Mouse (Mus musculus): Measurements from ENCODE around the gene Actr6. TPM values are rescaled to one million over a fixed set of nuclear protein-coding genes. Genes with fewer than 3 reads are reported as not detected.

Gene Actr6
- polyA plus RNA-seq, 1 experiment = 20.2 TPM

- DNase-seq (ENCODE audit: low read depth) = no peak
- TF ChIP-seq CTCF (IDR thresholded peaks at IDR 0.05; ENCODE audit: borderline replicate concordance, extremely low read depth, insufficient read depth, insufficient read length) = no peak
- TF ChIP-seq POLR2A (IDR thresholded peaks at IDR 0.05; ENCODE audit: borderline replicate concordance, extremely low read depth, insufficient read depth, insufficient read length, poor library complexity, severe bottlenecking) = no peak
These were observed 36.7 kb downstream of the Actr6 start for GRCm38 (mm10) chr10:89695194-89695911.

- TF ChIP-seq CTCF (IDR thresholded peaks at IDR 0.05; ENCODE audit: borderline replicate concordance, extremely low read depth, insufficient read depth, insufficient read length) = no peak
- no peak for TF ChIP-seq POLR2A (IDR thresholded peaks at IDR 0.05; ENCODE audit: borderline replicate concordance, extremely low read depth, insufficient read depth, insufficient read length, poor library complexity, severe bottlenecking)
- no peak for DNase-seq (ENCODE audit: low read depth)
These were observed 42.1 kb downstream of the Actr6 start for GRCm38 (mm10) chr10:89690021-89690420.

GRCm38 (mm10) chr10:89687455-89687854 is 44.6 kb downstream of the Actr6 start:
- TF ChIP-seq CTCF (IDR thresholded peaks at IDR 0.05; ENCODE audit: borderline replicate concordance, extremely low read depth, insufficient read depth, insufficient read length) (no peak), POLR2A (IDR thresholded peaks at IDR 0.05; ENCODE audit: borderline replicate concordance, extremely low read depth, insufficient read depth, insufficient read length, poor library complexity, severe bottlenecking) (no peak)
- DNase-seq (ENCODE audit: low read depth) = no peak

DNA sequence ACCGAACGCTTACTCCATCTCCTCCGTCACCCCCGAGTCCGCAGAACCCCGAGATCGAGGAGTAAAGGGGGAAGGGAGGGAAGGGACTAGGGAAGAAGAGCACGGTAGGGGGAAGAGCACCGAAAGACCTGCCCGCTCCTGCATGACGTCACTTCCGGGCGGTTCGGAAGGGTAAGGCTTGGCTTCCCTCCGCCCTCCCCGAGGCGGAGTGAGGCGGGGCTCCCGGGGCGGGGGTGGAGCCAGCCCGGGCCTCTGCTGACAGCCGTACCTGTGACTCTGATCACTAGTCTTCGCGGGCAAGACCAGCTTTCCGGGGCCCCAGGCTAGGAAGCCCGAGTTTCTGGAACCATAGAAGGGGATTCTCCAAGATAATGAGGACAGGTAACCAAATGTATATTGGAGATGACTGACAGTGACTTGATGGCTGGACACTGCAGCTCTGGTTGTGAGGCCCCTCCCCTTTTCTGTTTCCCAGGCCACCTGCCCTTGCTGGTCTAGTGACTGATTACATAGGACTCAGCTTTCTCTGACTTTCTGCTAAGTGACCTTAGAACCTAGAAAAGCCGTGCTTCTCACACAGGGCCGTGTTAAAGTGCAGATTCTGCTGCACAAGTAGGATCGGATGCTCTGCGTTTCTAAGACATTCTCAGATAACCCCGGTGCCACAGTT is 45.8 kb downstream of the Actr6 start, which contains the start of gene Scyl2:
TSS of gene Scyl2 (minus strand) at position 147 of the 670 bp plus-strand sequence.
- peak; percentile 97 for DNase-seq (ENCODE audit: low read depth)
- TF ChIP-seq CTCF (IDR thresholded peaks at IDR 0.05; ENCODE audit: borderline replicate concordance, extremely low read depth, insufficient read depth, insufficient read length) (no peak), POLR2A (IDR thresholded peaks at IDR 0.05; ENCODE audit: borderline replicate concordance, extremely low read depth, insufficient read depth, insufficient read length, poor library complexity, severe bottlenecking) (peak; percentile 36; the same call in 1 of the 2 replicates)

GRCm38 (mm10) chr10:89685391-89686138 is 46.5 kb downstream of the Actr6 start:
- peak; percentile 28 for DNase-seq (ENCODE audit: low read depth)
- TF ChIP-seq POLR2A (IDR thresholded peaks at IDR 0.05; ENCODE audit: borderline replicate concordance, extremely low read depth, insufficient read depth, insufficient read length, poor library complexity, severe bottlenecking) = no peak
- TF ChIP-seq CTCF (IDR thresholded peaks at IDR 0.05; ENCODE audit: borderline replicate concordance, extremely low read depth, insufficient read depth, insufficient read length) = no peak

DNA sequence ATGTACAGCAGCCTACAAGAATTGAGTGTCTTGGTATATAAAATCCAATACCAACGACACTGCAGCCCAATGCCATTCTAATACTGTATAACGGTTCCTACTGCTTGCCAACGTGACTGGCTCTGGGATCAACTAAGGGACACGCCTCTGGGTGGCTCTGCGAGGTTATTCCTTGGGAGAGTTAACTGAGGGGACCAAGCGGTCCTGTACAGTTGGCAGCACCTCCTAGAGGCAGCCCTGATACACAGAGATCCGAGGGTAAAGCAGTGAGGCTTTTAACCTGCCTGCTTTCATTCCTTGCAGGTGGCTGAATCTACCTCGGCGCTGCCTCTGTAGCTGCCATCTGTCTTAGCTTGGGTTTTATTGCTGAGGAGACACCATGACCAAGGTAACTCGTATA is 49.1 kb downstream of the Actr6 start:
- no peak for DNase-seq (ENCODE audit: low read depth)
- no peak for TF ChIP-seq POLR2A (IDR thresholded peaks at IDR 0.05; ENCODE audit: borderline replicate concordance, extremely low read depth, insufficient read depth, insufficient read length, poor library complexity, severe bottlenecking)
- TF ChIP-seq CTCF (IDR thresholded peaks at IDR 0.05; ENCODE audit: borderline replicate concordance, extremely low read depth, insufficient read depth, insufficient read length) = no peak

DNA sequence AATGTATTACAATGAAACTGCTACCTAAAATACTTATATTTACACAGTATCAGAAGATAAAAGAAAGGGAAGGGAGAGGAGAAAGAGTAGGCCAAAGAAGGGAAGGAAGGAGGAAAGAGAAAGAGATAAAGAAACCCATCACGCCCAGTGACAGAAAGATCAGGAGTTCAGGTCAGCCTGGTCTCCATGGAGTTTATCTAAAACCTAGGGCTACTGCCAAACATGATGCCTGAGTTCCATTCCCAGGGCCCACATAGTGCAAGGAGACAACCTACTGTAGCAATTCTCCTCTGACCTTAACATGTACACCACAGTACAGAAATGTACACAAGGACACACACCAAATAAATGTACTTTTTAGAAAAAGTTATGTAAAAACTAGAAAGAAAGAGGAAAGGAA is 49.9 kb downstream of the Actr6 start:
- DNase-seq (ENCODE audit: low read depth) = no peak
- TF ChIP-seq POLR2A (IDR thresholded peaks at IDR 0.05; ENCODE audit: borderline replicate concordance, extremely low read depth, insufficient read depth, insufficient read length, poor library complexity, severe bottlenecking) = no peak
- no peak for TF ChIP-seq CTCF (IDR thresholded peaks at IDR 0.05; ENCODE audit: borderline replicate concordance, extremely low read depth, insufficient read depth, insufficient read length)

DNA sequence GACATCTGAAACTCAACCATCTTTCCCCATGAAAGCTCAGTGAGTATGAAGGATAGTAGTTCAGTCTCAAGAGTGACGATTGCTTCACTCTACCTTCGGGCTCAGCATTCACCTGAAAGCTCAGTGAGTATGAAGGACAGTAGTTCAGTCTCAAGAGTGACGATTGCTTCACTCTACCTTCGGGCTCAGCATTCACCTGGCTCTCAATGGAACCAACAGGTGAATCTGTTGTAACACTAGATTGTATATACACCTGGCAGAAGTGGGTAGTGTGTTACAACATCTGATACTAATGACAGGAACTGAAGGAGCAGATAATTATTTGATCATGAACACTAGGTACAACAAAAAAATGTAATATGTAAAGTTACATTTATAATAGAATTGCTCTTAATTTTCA is 50.4 kb downstream of the Actr6 start:
- no peak for DNase-seq (ENCODE audit: low read depth)
- TF ChIP-seq CTCF (IDR thresholded peaks at IDR 0.05; ENCODE audit: borderline replicate concordance, extremely low read depth, insufficient read depth, insufficient read length) (no peak), POLR2A (IDR thresholded peaks at IDR 0.05; ENCODE audit: borderline replicate concordance, extremely low read depth, insufficient read depth, insufficient read length, poor library complexity, severe bottlenecking) (no peak)

DNA sequence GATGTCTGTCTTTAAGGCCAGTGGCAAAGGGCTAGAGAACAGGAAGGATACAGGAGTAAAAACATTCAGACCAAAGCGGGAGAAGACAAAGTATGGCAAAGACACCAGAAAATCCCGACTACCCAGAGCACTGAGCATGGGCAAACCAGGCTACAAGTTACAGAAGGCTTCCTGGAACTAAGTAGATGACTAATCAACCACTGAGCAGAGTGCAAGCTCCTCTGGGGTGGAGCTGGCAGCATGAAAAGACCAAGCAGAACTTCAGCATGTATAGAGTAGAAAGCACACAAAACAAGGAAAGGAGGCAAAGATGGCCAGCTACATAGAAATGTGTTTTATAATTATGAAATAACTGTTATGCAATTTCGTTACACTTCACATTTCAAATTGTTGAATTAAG is 51.6 kb downstream of the Actr6 start:
- no peak for DNase-seq (ENCODE audit: low read depth)
- TF ChIP-seq POLR2A (IDR thresholded peaks at IDR 0.05; ENCODE audit: borderline replicate concordance, extremely low read depth, insufficient read depth, insufficient read length, poor library complexity, severe bottlenecking) (no peak), CTCF (IDR thresholded peaks at IDR 0.05; ENCODE audit: borderline replicate concordance, extremely low read depth, insufficient read depth, insufficient read length) (no peak)

GRCm38 (mm10) chr10:89679448-89679847 is 52.6 kb downstream of the Actr6 start:
- DNase-seq (ENCODE audit: low read depth) = no peak
- TF ChIP-seq POLR2A (IDR thresholded peaks at IDR 0.05; ENCODE audit: borderline replicate concordance, extremely low read depth, insufficient read depth, insufficient read length, poor library complexity, severe bottlenecking) = no peak
- no peak for TF ChIP-seq CTCF (IDR thresholded peaks at IDR 0.05; ENCODE audit: borderline replicate concordance, extremely low read depth, insufficient read depth, insufficient read length)

DNA sequence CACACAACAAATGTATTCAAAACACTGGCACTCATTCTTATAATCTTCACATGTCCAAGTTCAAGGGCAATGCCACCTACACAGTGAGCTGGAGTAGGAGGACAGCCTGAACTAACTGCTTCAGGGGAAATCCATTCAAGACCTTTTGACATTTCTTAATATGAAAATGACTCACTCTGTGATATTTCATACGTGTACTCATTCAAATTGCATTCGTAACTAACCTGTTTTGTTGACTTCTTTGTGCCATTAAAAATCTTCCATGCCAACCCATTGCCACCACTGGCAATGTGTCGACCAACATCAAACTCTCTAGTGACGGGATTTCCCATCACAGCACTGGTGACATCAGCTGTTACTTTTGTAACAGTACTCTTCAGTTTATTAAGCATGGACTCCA is 54.0 kb downstream of the Actr6 start:
- no peak for DNase-seq (ENCODE audit: low read depth)
- no peak for TF ChIP-seq POLR2A (IDR thresholded peaks at IDR 0.05; ENCODE audit: borderline replicate concordance, extremely low read depth, insufficient read depth, insufficient read length, poor library complexity, severe bottlenecking)
- no peak for TF ChIP-seq CTCF (IDR thresholded peaks at IDR 0.05; ENCODE audit: borderline replicate concordance, extremely low read depth, insufficient read depth, insufficient read length)
